Mouse (Mus musculus) heart, postnatal 10 days (tissue): ENCODE results near the gene Cfap97d2. TPM values are rescaled to one million over a fixed set of nuclear protein-coding genes. Genes with fewer than 3 reads are reported as not detected.

Experiments
- DNase-seq, 2 experiments: peaks; one replicate each; pipeline ENCODE4 v3.0.0; 2021
- intact Hi-C: fragments of 180-260 bp; cut with DNase I; formaldehyde crosslinking; loops from one replicate; pipeline ENCODE4 v1.15.1; 2025
- total RNA-seq, 2 experiments: library from RNA; stranded (reverse); gene quantifications; 2 replicates each; pipeline ENCODE4 v1.2.3; 2021

Gene Cfap97d2
- total RNA-seq: not detected

DNA sequence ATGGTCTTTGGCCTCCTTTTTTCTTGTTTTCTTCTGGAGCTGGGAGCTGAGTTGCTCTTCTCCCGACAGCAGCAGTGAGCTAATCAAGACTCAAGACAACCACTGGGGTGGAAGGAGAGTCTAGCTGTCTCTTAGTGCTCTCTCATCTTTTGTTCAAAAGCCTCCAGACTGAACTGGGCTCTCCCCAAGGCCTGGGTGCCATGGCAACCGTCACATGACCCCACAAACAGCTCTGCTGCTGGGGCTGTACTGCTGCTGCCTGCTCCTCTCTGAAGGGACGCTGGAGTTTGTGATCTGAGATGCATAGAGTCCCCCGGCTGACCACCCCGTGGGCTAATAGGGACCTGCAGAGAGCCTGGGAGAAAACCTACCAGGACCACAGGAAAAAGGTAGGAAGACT is at the start of gene Cfap97d2:
Gene Cfap97d2 (plus strand): TSS at position 222 of the 400 bp plus-strand sequence.
- DNase-seq: peak; percentile 46 to 56

DNA sequence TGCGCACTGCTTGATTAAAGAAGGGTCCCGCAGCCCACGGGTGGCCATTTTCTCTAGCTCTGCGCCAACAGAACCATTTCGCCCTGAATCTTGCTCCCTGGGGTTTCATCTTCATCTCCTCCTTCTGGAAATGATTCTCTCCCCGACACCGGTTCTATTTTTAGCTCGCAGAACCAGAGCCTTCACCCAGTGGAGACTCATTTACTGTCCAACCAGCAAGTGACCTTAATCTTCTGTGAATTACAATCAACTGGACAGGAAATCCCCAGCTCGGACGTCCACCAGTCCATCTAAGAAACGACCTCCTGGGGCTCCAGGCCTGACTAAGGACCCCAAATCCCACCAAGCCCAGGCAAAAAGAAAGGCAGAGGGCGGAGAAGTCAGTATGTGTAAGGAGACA is 48.2 kb upstream of the Cfap97d2 start:
- intact Hi-C loops: no loop called here

More for the DNA sequence above, at the start of gene Cfap97d2:
- intact Hi-C loops: no loop called here

DNA sequence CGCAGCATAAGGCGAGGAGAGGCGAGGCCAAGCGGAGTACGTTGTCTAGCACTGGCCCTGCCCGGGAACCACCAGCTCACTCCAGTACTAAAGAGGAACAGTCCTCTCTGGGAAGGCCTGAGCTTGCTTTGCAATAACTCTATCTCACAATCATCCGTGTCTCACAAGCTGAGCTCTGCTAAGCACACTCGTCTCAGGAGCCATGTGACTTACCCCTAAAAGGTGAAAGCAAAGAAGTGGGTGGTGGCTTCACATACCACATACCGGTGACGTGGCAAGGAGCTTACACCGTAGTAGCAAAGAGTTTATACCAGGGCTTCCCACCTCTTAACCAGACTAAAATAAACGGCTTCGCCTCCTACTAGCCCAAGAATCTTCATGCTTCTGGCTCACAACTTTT is 45.4 kb upstream of the Cfap97d2 start:
- DNase-seq: no peak
- intact Hi-C loops: no loop called here

More for the DNA sequence above, 48.2 kb upstream of the Cfap97d2 start:
- DNase-seq: no peak

DNA sequence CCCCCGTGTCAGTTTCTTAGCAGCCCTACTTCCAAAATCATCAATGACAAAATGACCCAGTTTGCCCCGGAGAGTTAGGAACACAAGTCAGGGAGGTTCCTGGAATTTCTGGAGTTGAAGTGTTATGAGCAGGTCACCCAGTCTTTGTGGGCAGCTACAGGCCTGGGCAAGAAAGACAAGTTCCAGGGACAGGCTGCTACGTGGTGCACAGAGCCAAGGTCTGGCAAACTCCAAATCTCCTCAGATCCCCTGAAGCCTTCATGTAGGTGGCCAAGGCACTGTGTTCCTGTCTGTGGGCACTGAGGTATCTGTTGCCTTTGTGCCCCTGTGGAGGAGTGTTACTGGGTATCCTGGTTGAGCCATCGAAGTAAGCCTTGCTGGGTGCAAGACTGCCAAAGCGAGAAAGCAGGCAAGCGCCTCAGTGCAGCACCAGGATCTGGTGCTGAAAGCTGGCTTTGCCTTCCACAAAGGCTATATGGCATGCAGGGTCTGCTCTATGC is 40.9 kb upstream of the Cfap97d2 start:
- DNase-seq: no peak
- intact Hi-C loops: no loop called here

DNA sequence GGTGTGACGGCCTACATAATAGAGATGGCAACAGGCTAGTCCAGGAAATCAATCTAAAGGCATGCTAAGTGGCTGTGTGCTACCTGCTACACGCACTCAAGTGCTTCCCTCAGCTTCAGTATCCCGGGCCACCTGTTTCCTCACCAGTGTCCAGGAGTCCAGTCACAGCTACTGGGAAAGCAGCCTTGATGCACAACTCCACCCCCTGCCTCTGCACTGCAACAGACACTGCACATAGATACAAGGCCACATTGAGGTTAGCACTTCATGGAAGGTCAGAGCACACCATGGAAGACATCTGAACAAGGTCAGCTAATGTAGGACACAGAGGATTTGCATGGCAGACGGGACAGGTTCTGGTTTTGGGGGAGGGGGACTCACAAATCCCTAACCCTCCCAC is 40.2 kb upstream of the Cfap97d2 start:
- intact Hi-C loops: no loop called here
- DNase-seq: no peak

DNA sequence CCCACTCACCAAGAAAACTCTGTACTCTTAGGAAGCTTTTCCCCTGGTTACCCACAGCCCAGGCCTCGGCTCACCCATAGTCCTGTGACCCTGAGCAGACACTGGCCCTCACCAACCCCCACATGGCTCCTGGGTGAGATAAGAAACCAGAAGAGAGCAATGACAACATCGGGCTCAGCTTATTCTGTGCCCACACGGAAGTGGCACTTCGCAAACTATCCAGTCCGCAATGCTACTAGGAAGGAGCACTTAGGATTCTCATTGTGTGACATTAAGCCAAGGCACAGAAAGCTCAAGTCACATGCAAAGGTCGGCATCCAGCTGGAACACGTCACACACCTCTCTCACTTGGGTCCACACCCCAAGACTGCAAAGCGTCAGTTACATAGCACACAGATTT is 39.7 kb upstream of the Cfap97d2 start:
- intact Hi-C loops: no loop called here
- peak in 1 of 2 experiments; percentile 64 for DNase-seq

DNA sequence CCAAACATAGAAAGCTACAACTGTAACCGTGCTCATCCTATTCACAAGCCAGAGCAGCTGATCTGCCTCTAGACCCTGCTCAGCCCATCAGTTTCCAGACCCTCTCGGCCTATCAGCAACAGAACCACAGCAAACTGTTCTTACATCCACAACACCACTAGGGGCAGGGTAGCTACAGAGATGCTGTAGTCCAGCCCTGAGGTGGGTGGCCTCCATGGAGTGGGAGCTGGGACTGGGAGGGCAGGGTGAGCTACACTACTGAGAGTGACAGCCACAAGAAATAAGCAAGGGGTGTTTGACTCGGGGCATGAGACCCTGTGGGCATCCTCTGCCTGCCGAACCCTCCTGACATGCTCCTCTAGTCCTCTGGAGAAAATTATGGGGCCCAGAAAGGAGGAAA is 37.8 kb upstream of the Cfap97d2 start:
- intact Hi-C loops: no loop called here

DNA sequence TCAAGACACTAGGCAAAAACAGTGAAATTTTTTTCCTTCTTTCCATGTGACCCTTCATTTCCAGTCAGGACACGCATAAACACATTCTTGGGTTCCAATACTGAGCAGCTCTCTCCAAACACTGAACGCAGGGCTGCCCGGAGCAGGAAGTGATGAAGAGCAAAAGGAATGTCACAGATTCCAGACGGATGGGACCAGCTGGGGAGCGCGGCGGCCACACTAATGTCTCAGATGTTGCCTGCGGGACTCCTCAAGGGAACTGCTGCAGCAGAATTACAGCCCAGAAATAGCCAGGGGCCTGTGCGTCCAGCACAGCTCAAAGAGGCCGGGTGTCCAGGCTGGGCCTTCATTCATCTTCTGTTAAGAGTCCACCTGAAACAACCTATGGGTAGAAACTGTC is 37.3 kb upstream of the Cfap97d2 start:
- peak; percentile 82 to 86 for DNase-seq
- intact Hi-C loops: no loop called here

More for the DNA sequence above, 37.8 kb upstream of the Cfap97d2 start:
- DNase-seq: no peak

DNA sequence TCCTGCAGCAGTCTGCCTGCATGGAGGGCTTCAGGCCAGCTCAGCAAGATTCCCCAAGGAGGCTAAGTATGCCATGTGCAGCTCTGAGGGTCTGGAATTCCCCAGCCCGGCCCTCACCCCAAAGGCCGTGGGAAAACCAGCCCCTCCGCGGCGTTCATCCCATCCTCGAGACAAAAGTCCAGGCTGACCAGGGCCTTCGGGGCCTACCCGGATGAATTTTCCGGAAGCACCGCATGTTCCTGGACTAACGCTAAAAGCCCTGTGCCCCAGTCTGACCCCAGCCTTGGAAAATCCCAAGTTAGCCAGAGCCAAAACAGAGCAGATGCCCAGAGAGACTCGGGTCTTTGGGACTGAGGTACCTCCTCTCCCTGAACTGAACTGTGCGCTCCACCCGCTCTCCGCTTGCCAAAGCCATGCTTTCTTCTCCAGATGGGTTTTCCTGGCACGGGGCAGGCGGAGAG is 35.6 kb upstream of the Cfap97d2 start:
- intact Hi-C loops: no loop called here
- no peak for DNase-seq

DNA sequence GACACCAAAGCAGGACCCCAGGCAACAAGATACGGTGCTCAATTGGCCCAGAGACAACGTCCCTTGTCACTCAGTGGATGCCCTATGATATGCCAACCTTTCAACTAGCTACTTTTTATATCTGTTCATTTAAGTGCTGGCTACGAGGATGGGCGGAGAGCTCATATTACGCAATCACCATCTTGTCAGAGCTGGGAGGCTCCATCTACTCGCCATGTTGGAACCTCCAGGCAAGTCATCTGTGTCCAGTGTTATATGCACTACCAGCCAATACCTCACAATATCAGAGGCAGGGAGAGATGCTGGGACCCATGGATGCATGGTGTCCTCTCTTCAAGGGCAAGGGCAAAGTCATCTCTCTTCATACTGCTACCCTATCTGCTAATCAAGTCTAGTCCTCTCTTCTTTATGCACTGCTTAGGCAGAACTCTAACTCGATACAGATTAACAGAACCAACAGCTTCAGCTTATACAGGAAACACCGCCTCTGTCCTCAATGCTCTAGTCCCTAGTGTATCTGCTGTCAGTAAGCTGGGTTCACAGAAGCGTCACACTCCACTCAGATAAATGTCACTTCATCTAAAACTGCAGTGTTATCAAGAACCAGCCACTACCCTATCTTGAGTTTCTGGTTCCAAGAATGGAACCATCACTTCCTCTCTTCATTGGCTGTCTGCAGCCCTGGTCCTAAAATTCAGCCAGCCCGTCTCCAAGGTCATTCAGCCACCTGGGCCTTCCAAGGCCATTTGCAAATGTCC is 34.3 kb upstream of the Cfap97d2 start:
- no peak for DNase-seq
- intact Hi-C loops: no loop called here

DNA sequence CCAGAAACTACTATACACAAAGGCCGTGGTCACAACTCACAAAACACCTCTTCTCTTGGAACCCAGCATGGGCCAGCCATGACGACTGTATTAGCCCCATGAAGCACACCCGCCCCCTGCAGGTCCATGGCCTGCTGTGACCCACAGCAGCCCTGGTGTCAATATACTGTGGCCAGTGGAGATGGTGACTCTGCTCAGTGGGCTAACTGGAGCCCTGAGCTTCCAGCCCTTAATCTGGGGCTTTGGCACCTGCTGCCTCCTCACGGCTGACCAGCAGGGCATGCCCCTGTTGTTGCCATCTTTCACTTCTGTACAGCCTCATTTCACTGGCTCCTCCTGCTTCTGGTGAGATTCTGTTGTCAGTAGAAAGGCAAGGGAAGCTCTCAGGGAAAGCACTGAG is 32.5 kb upstream of the Cfap97d2 start:
- DNase-seq: peak in 1 of 2 experiments; percentile 54
- intact Hi-C loops: no loop called here

DNA sequence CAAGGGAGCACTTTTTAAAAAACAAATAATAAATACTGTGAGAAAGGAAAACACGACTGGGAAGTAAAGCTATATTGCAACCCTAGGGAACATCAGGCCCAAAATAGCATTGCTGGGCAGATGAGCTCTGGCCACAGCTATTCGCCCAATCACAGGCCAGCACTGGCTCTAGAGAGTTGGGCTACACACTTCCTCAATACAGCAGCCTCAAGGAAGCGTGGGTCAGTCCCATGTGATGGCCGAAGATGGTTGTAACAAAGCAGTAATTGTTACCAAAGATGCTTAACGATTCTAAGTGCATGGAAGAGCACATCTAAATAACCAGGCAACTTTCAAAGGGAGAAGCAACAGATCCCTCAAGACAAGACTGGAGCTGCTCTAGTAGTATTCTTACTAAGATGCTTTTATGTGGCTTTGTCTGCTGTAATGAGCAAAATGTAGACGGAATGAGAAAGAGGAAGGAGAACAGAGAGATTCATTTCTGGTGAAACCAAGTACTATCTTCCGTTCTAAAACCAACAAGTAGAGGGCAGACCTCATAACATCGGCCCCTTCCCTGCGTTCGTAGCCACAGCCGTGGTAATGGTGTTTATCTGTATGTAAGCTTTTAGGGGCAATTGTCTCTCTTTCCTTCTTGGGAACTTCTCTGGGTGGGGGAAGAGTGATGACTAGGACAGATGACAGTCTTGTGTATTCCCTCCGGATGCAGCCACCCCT is 31.2 kb upstream of the Cfap97d2 start:
- DNase-seq: peak; percentile 66 to 67
- intact Hi-C loops: loop anchor here (5.0 kb wide), 1 partner anchor 53 kb away; no protein-coding TSS in a partner anchor

DNA sequence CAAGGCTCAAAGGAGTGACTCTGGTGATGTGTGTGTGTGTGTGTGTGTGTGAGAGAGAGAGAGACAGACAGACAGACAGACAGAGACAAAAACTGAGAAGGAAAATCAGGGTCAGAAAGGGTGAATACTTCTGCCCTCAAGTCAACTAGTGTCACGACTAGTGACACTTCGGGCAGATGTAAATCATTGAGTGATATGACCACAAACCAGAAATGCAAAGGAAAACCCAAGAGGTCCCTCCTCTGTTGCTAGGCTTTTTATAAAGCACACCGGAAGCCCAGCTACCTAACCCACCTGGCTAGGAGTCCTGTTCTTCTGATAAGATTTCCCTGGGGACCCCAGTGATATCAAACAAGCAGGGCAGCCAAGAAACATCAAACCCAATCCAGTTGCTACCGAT is 30.6 kb upstream of the Cfap97d2 start:
- DNase-seq: no peak
- intact Hi-C loops: loop anchor here (5.0 kb wide), 1 partner anchor 52 kb away; no protein-coding TSS in a partner anchor

DNA sequence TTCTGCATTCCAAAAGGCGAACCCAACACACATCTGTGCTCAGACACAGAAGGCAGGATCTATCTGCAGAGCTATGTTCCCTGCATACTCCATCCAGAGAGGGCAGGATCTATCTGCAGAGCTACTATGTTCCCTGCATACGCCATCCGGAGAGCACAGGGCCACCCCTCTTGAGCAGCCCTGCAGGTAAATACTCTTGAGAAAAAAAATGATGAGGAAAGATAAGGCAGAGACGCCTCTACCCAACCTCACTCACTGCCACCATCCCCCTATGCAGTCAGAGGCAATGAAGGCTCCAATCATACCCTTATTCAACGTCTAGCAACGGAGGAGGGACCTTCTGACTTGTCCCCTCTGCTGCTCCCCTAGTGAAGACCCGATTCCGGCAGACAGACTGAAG is 30.2 kb upstream of the Cfap97d2 start:
- DNase-seq: no peak
- intact Hi-C loops: loop anchor here (5.0 kb wide), 1 partner anchor 52 kb away; no protein-coding TSS in a partner anchor

DNA sequence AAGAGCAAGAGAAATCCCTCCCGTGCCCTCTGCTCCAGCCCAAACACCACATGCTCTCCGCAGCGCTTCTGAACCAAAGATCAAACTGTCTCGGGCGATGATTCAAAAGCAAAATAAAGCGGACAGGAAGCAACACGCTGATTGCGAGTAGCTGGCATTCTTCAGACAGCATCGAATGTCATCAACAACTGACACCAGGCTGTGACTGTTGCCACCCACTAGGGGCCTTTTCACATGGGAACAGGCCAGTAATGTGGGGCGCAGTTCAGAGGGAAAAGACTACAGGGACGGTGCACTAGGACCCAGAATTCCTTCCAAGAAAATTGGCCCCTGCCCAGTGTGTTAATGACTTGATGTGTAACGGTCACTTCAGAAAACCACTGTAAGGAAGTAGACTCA is 29.4 kb upstream of the Cfap97d2 start:
- peak; percentile 83 to 86 for DNase-seq
- intact Hi-C loops: loop anchor here (2.0 to 5.0 kb wide), 2 partner anchors 51 to 62 kb away; no protein-coding TSS in a partner anchor

DNA sequence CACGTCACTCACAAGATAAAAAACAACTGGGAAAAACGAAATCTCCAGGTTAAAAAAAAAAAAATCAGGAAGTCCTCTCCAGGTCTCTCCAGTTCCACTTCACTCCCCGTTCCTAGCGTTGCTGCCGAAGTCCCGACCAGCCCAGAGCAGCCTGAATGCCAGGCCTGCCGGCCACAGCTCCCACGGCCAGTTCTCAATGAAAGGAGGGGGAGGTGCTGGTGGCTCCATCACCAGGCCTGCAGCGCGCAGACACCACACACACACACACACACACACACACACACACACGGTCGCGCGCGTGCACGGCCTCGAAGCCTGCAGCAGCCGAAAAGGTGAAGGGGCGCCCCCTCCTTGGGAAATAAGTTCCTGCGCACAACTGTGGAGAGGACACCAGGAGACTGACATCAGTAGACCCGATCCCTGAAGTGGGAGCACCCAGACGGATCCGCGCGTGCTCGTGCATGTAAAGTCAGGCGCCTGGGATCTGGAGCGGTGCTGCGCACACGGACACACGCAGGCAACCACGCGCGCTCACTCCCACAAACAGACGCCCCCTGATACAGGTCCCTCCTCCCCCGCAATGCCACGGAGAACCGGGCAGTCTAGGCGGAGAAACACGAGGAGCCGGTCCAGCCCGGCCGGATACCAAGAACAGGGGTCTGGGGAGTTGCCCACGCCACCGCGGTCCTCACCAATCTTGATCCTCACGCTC is 28.8 kb upstream of the Cfap97d2 start:
- DNase-seq: peak; percentile 73 to 80
- intact Hi-C loops: loop anchor here (2.0 to 5.0 kb wide), 2 partner anchors 50 to 62 kb away; no protein-coding TSS in a partner anchor

DNA sequence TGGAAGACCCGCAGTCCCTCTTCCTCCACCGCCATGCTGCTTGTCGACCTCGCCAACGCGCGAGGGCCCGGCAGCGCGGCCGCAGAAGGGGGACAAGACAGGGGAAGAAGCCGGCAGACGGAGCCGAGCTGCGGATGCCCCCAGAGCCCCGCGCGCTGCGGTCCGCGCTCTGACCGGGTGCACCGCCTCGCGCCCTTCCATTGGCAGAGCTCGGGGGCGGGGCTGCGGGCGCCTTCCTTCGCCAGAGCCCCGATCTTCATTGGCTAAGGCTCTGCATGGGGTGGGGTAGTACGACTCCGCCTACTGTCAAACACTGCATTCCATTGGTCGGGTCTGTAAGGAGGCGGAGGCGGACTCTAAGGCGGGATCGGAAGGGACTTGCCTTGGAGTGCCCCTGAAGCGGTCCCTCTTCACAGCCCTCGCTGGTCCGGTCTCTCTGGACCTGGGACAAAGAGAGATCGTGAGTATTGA is 28.2 kb upstream of the Cfap97d2 start, which contains the start of gene Rasa3:
Gene Rasa3 (minus strand): TSS at position 191 of the 471 bp plus-strand sequence.
- intact Hi-C loops: loop anchor here (2.0 to 5.0 kb wide), 2 partner anchors 50 to 63 kb away; no protein-coding TSS in a partner anchor
- DNase-seq: peak; percentile 97

DNA sequence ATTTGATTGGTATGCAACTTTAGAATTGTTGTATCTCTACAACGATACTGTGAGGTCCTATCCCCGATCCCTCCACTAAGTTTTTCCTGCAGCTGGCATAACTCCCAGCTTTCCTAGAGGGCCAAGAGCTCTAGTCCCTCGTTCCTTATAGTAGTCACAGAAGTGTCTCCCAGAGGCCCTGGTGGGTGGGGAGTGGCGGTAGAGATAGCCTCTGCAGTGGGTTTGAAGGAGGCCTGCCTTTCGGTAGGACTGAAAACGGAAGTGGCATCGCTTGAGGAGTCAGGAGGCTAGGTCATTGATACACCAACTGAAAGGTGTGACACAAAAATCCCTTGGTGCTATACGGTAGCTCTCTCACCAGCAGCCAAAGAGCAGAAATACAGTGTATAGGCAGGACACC is 27.5 kb upstream of the Cfap97d2 start:
- intact Hi-C loops: loop anchor here (2.0 to 5.0 kb wide), 2 partner anchors 49 to 127 kb away; no protein-coding TSS in a partner anchor
- DNase-seq: no peak

DNA sequence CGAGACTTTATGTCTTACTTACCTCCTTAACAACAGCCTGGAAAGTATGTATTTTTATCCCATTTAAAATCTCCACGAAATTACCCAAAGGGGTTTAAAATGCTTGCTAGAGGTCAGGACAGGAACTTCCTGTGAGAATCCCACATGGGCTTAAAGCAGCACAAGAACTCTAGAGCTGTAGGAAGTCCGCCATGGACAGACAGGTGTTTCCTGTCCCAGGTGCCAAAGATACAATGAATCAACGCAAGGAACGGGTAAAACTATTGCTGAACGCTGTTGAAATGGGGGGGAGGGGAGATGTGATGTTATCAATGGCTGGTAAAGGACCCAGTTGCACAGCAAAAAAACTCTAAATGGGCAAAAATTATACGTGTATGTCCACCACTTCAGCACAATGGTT is 21.6 kb upstream of the Cfap97d2 start:
- no peak for DNase-seq
- intact Hi-C loops: no loop called here

DNA sequence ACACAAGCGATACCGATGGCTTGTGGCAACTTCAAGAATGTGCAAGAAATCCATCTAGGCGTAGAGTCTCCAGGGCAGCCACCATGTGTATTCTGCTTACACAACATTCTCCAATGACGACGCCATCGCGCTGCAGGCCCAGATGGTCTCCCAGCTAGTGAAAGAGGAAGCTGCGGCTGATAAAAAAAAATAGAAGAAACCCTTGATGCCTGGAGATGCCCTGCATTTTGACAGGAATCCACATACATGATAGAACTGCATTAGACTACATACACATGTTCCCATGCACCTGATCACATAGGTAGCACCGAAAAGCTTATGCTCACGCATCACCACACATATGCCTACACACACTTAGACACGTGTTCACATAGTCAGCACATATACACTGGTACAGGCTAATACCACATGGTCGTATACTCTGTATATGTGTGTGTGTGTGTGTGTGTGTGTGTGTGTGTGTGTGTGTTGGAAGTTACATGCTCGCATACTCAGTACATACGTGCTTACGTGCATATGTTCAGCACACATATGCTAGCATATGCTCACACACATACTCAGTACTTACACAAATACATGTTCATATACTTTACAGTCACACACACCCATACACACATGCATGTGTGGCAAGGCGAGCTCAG is 19.9 kb upstream of the Cfap97d2 start:
- intact Hi-C loops: no loop called here
- no peak for DNase-seq
